Mouse (Mus musculus) limb, embryonic 15.5 days (tissue): ENCODE results near the gene Otud3. TPM values are rescaled to one million over a fixed set of nuclear protein-coding genes. Genes with fewer than 3 reads are reported as not detected.
"Not testable (repeated sequence)": the region's sequence is repeated elsewhere in the genome, so short reads cannot be mapped to it uniquely, and the experiment has no call there.

Experiments
- ATAC-seq: fragments of 200-750 bp; cut with Nextera tagmentation; 2 replicates; pipeline ENCODE4 v1.8.0; 2017; ENCODE audit warnings: low read depth, moderate TSS enrichment; ENCODE audit not compliant: insufficient number of reproducible peaks, low FRiP score, low TSS enrichment
- H3K27ac ChIP-seq: fragments of 300-500 bp; sonication (generic); 2 replicates; pipeline ENCODE4 v1.5.1; 2015; ENCODE audit warnings: moderate library complexity, mild to moderate bottlenecking, inconsistent platforms
- H3K27me3 ChIP-seq: fragments of 300-500 bp; sonication (generic); 2 replicates; pipeline ENCODE4 v1.6.1; 2015; ENCODE audit warnings: inconsistent platforms
- H3K36me3 ChIP-seq: fragments of 300-500 bp; sonication (generic); 2 replicates; pipeline ENCODE4 v1.6.1; 2015; ENCODE audit warnings: inconsistent platforms
- H3K4me1 ChIP-seq: fragments of 300-500 bp; sonication (generic); 2 replicates; pipeline ENCODE4 v1.6.1; 2015; ENCODE audit warnings: inconsistent platforms
- H3K4me2 ChIP-seq: fragments of 300-500 bp; sonication (generic); 2 replicates; pipeline ENCODE4 v1.6.1; 2015; ENCODE audit warnings: mild to moderate bottlenecking, inconsistent platforms
- H3K4me3 ChIP-seq: fragments of 300-500 bp; sonication (generic); 2 replicates; pipeline ENCODE4 v1.5.1; 2015; ENCODE audit warnings: mild to moderate bottlenecking, inconsistent platforms
- H3K9ac ChIP-seq: fragments of 300-500 bp; sonication (generic); 2 replicates; pipeline ENCODE4 v1.6.1; 2015; ENCODE audit warnings: inconsistent platforms
- H3K9me3 ChIP-seq: fragments of 300-500 bp; sonication (generic); 2 replicates; pipeline ENCODE4 v1.6.1; 2016; ENCODE audit warnings: inconsistent platforms
- WGBS: fragments of 180-500 bp; shearing (Covaris S2); methylation state at CpG from one replicate; pipeline ENCODE4 v1.1.7; 2015; 5-methylcytosine and 5-hydroxymethylcytosine counted together
- polyA plus RNA-seq: library from polyadenylated mRNA; unstranded; fragments of >200 nt; fragmentation: Nextera tagmentation; extraction: Ambion mirVana; gene quantifications from 2 replicates; pipeline ENCODE4 v1.2.1, GENCODE M21; 2015

Gene Otud3
- polyA plus RNA-seq, 1 experiment from 2014 or later = 2.6 TPM

DNA sequence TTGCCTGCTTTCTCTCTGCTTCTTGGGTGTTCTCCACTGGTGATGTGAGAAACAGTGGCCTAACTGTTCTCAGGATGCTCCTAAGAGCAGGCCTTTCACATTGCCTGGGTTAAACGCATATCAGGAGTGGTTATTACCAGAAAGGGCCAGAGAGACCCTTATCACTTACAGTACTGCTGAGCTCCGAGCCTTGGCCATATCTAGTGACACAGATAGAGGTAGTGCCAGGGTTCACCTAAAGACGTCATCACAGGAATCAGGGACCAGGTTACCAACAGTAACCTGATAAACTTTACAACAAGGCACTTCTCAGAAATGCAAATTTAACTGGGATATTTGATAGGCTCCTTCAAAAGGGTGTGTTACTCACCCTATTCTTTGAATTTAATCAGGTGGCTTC is 20.1 kb upstream of the Otud3 start:
- ATAC-seq = no peak
- Histone ChIP-seq H3K9ac (no peak overlapping the region), H3K27ac (no peak overlapping the region), H3K4me3 (no peak overlapping the region), H3K36me3 (no peaks in the 10 kb centered on the region), H3K27me3 (no peaks in the 10 kb centered on the region), H3K4me2 (no peak overlapping the region), H3K9me3 (no peaks in the 10 kb centered on the region), H3K4me1 (no peaks in the 10 kb centered on the region)
- 65% methylated on average over 3 of the region's 3 CpGs for WGBS

DNA sequence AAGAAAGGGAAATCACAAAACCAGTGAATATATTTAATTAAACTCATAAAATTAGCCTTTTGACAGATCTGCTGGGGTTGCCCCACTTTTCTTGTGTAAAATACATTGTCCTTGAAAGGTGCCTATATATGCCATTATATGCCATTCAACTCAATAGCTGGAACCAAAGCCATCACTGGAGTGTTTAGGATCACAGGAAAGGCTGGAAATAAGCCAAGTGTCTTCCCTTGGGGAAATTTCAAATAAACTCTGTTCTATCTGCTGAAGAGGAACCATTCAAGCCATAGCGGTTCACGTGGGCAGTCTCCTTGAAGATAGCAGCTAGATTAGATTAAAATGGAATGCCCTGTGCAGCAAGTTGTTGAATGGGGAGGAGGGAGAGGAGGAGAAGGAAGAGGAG is 11.8 kb upstream of the Otud3 start:
- Histone ChIP-seq H3K27me3 (peaks cover 16% of the 10 kb centered on the region; the same call in 1 of the 2 replicates), H3K9me3 (no peaks in the 10 kb centered on the region), H3K4me1 (peaks cover 3% of the 10 kb centered on the region), H3K4me3 (no peak overlapping the region), H3K9ac (no peak overlapping the region), H3K27ac (no peak overlapping the region), H3K4me2 (no peak overlapping the region), H3K36me3 (no peaks in the 10 kb centered on the region)
- no peak for ATAC-seq
- WGBS = 71% methylated on average over 2 of the region's 2 CpGs

GRCm38 (mm10) chr4:138922131-138922459 is 8.3 kb upstream of the Otud3 start:
- WGBS = 3% methylated on average over 11 of the region's 11 CpGs
- no peak for ATAC-seq
- Histone ChIP-seq H3K9ac (no peak overlapping the region), H3K4me2 (peak overlapping the region; percentile 49), H3K4me3 (peak overlapping the region; percentile 25), H3K36me3 (no peaks in the 10 kb centered on the region), H3K27ac (no peak overlapping the region), H3K9me3 (no peaks in the 10 kb centered on the region), H3K4me1 (peaks cover 3% of the 10 kb centered on the region), H3K27me3 (peaks cover 17% of the 10 kb centered on the region; the same call in 1 of the 2 replicates)

DNA sequence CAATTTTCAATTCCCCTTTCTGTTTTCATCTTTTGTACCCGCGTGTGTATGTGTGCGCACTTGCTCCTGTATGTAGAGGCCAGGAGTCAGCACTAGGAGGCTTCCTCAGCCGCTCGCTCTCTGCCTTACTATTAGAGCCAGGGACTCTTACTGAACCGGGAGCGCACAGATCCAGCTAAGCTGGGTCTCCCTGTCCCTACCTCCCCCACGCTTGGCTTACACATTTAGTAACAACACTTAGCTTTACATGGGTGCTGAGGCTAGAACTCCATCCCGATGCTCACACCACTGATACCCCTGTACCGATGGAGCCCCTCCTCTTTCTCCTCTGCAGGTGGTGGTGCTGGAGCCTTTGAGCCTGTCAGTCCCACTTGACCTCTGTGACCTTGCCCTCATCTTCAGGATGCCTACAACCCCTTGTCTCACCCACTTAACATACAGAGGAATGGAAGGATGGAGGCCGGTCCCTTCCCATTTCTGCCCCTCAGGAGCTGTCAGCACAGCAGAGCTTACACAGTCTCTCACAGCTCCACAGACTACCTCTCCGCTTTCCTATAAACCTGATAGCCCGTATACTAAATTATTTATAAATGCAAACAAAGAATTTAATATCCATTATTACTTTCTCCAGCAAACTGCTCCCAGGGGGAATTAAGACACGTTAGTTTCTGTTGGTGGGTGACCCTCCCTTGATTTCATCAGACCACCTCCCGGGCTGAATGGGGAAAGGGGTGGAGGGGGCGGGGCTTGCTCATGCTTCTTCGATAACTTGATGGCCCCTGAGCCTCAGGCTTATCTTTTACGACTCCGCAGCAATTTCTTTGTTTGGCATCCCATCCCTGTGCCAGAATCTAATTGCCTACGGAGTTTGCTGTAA is 7.7 kb upstream of the Otud3 start:
- no peaks in the 10 kb centered on the region for H3K9me3 ChIP-seq
- H3K9ac ChIP-seq = no peak overlapping the region
- peaks cover 17% of the 10 kb centered on the region; the same call in 1 of the 2 replicates for H3K27me3 ChIP-seq
- 0 out of 2 replicates have a peak, but pooled peaks have one; percentile 35 for ATAC-seq
- no peaks in the 10 kb centered on the region for H3K36me3 ChIP-seq
- 35% methylated on average over 20 of the region's 20 CpGs for WGBS
- peak overlapping the region; percentile 25 for H3K4me3 ChIP-seq
- peak overlapping the region; percentile 49 for H3K4me2 ChIP-seq
- peaks cover 3% of the 10 kb centered on the region for H3K4me1 ChIP-seq
- no peak overlapping the region for H3K27ac ChIP-seq

DNA sequence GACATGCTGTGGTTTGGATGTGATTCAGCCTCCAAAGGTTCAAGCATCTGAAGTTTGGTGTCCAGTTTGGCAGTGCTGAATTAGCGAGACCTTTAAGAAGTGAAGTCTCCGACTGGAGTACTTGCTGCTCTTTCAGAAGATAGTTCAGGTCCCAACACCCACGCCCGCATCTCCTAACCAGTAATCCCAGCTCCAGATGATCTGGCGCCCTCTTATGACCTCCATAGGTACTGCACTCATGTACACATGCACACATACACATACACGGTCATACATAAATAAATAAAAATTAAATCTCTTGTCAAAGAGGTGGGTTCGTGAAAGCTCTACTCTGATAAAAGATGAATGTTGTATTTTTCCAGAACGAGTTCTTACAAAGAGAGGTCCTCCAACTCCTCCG is 3.5 kb upstream of the Otud3 start:
- peaks cover 13% of the 10 kb centered on the region for H3K4me1 ChIP-seq
- no peaks in the 10 kb centered on the region for H3K36me3 ChIP-seq
- no peaks in the 10 kb centered on the region for H3K9me3 ChIP-seq
- no peak for ATAC-seq
- H3K27me3 ChIP-seq = peaks cover 11% of the 10 kb centered on the region; the same call in 1 of the 2 replicates
- H3K27ac ChIP-seq = no peak overlapping the region
- no peak overlapping the region for H3K9ac ChIP-seq
- H3K4me3 ChIP-seq = no peak overlapping the region
- no peak overlapping the region for H3K4me2 ChIP-seq
- 85% methylated on average over 9 of the region's 9 CpGs for WGBS

DNA sequence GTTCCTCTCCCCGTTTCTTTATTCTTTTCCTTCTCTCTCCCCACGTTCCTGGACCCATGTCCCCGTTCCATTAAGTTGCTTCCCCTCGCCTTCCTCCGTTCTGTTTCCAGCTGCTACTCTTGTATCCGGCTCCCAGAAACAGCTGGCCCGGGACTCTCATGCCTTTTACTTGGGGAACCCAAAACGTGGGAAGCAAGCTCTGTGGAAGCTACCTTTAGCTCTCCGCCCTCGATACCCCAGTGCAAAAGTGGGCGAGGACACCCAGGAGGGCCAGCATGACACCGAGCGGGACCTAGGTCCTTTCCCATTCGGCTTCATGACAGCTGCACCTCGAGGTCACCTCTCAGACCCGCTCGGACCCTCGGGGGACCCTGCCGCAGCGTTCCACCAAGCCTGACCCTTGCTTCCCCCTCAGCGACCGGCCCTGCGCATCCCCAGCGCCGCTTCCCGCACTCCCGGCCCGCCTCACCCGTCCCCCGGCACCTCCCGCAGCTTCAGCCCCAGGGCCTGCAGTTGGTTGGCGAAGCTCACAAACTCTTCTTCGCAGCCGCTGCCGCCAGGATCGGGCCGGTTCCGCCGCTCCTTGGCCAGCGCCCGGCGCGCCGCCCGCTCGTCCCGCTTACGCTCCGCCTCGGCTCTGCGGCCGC is 481 bp downstream of the Otud3 start:
- Histone ChIP-seq H3K9me3 (no peaks in the 10 kb centered on the region), H3K4me2 (peak overlapping the region; percentile 92), H3K27me3 (no peaks in the 10 kb centered on the region), H3K9ac (peak overlapping the region; percentile 86), H3K4me3 (peak overlapping the region; percentile 94), H3K27ac (peak overlapping the region; percentile 57), H3K4me1 (peaks cover 10% of the 10 kb centered on the region), H3K36me3 (peaks cover 7% of the 10 kb centered on the region)
- under 1% methylated on average over 51 of the region's 52 CpGs for WGBS
- ATAC-seq = no peak; the same call in 1 of the 2 replicates

GRCm38 (mm10) chr4:138905624-138906337 is 8.0 kb downstream of the Otud3 start:
- no peak overlapping the region for H3K4me2 ChIP-seq
- H3K4me1 ChIP-seq = no peaks in the 10 kb centered on the region
- H3K36me3 ChIP-seq = peaks cover 67% of the 10 kb centered on the region
- 95% methylated on average over 18 of the region's 18 CpGs for WGBS
- ATAC-seq = no peak
- no peak overlapping the region for H3K9ac ChIP-seq
- H3K27ac ChIP-seq = no peak overlapping the region
- H3K9me3 ChIP-seq = no peaks in the 10 kb centered on the region
- no peak overlapping the region for H3K4me3 ChIP-seq
- no peaks in the 10 kb centered on the region for H3K27me3 ChIP-seq

DNA sequence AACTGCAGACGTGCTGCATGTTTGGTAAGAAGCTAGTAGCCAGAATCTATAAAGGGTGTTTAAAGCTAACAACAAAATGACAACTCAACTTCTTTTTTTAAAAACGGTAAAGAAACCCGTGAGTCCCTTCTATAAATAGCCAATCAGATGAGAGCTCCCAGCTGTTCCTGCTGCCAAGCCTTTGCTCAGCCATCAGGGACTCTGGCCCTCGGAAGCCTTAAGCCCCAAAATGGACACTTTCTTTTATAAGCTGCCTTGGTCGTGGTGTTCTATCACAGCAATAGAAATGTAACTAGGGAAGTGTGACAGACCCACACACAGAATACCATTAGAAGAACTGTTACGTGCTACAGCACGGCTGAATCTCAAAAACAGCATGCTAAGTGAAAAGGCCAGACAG is 14.4 kb downstream of the Otud3 start:
- H3K9ac ChIP-seq = no peak overlapping the region
- H3K4me2 ChIP-seq = no peak overlapping the region
- H3K9me3 ChIP-seq = no peaks in the 10 kb centered on the region
- no peaks in the 10 kb centered on the region for H3K4me1 ChIP-seq
- no peaks in the 10 kb centered on the region for H3K27me3 ChIP-seq
- H3K4me3 ChIP-seq = no peak overlapping the region
- WGBS = 77% methylated on average over 7 of the region's 7 CpGs
- H3K27ac ChIP-seq = no peak overlapping the region
- ATAC-seq = no peak
- H3K36me3 ChIP-seq = peaks cover 82% of the 10 kb centered on the region

DNA sequence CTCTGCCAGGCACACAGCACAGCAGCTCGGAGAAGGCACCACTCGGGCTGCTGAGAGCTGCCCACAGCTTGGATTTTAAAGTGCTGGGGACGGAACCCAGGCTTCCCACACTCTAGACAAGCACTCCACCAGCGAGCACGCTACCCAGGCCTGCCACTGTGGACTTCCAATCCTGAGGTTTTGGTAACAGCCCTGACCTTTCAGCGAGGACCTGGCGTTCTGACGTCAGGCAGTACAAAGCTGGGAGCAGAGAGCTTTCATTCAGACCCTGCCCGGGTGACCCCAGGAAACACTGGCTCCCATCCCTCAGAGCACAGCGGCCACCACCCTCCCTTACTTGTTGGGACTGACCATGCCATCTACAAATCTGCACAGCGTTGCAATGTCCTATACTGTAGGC is 20.0 kb downstream of the Otud3 start:
- H3K27ac ChIP-seq, ATAC-seq, H3K9ac ChIP-seq, H3K4me1 ChIP-seq, H3K4me3 ChIP-seq, H3K27me3 ChIP-seq, H3K9me3 ChIP-seq, H3K4me2 ChIP-seq: not testable (repeated sequence)
- H3K36me3 ChIP-seq = peaks cover 59% of the 10 kb centered on the region
- 92% methylated on average over 11 of the region's 11 CpGs for WGBS

DNA sequence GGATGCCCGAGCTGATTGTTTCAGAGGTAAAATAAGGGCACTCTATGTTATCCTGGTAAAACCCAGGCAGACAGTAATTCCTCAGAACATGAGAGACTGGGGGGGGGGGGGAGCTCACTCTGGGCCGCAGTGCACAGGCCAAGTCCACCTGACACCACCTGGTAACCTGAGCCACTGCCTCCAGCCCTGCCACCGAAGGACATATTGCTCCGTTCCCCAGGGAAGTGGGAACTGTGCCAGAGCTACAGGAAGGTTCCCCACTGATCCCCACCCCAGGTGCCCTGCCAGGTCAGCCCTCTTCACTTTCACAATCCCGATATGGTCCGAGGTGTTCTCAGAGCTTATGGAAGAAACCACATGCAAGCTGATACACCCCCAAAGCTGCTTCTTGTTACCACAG is 21.1 kb downstream of the Otud3 start:
- no peaks in the 10 kb centered on the region for H3K4me1 ChIP-seq
- H3K9me3 ChIP-seq = no peaks in the 10 kb centered on the region
- ATAC-seq = no peak
- no peak overlapping the region for H3K4me2 ChIP-seq
- WGBS = 64% methylated on average over 6 of the region's 6 CpGs
- H3K9ac ChIP-seq = no peak overlapping the region
- H3K4me3 ChIP-seq = no peak overlapping the region
- H3K27ac ChIP-seq = no peak overlapping the region
- no peaks in the 10 kb centered on the region for H3K27me3 ChIP-seq
- peaks cover 48% of the 10 kb centered on the region for H3K36me3 ChIP-seq

DNA sequence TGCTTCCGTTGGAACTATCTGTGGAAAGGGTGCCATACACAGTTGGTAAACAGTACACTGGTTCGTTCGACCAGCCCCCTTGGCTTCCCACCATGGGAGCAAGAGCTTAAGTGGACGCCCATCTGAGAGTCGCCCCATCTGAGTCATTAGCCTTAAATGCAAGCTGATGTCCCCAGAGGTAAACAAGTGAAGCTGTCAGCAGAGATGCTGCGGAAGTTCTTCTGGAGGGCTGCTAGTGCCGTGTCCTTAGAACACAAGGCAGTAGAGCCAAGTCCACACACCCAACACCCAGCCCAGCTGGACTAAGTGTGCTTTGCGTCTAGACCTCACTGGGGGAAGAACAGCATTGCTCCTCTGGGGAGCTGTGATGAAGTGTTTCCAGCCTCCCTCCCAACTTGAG is 24.1 kb downstream of the Otud3 start:
- Histone ChIP-seq H3K27ac (no peak overlapping the region), H3K4me3 (no peak overlapping the region), H3K4me1 (no peaks in the 10 kb centered on the region), H3K9ac (no peak overlapping the region), H3K9me3 (no peaks in the 10 kb centered on the region), H3K27me3 (no peaks in the 10 kb centered on the region), H3K4me2 (no peak overlapping the region), H3K36me3 (peaks cover 20% of the 10 kb centered on the region; the same call in 1 of the 2 replicates)
- 66% methylated on average over 8 of the region's 8 CpGs for WGBS
- no peak for ATAC-seq

DNA sequence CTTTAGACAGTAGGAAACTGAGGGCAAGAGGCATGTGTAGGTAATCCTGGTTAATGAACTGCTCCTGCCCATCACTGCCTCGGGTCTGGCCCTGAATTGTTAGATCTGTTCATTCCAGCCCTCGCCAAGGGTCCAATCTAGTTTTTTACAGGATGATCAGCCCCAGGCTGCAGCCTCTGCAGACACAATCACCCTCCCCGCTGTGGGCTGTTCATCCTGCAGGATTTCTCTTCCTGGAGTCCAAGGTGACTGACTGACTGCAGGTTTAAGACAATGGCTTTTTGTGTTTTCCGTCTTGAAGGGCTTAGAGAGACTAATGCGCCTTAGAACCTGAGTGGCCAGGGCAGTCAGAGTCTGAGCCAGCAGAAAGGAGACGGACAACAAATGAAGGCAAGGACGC is 24.6 kb downstream of the Otud3 start:
- no peak for ATAC-seq
- Histone ChIP-seq H3K36me3 (peaks cover 15% of the 10 kb centered on the region; the same call in 1 of the 2 replicates), H3K4me2 (no peak overlapping the region), H3K27me3 (no peaks in the 10 kb centered on the region), H3K27ac (no peak overlapping the region), H3K4me1 (no peaks in the 10 kb centered on the region), H3K4me3 (no peak overlapping the region), H3K9me3 (no peaks in the 10 kb centered on the region), H3K9ac (no peak overlapping the region)
- 54% methylated on average over 7 of the region's 7 CpGs for WGBS
